Mouse (Mus musculus) embryonic facial prominence, embryonic 11.5 days (tissue): ENCODE results near the gene Pecam1. TPM values are rescaled to one million over a fixed set of nuclear protein-coding genes. Genes with fewer than 3 reads are reported as not detected.

Source experiments
- ATAC-seq: fragments of 200-750 bp; cut with Nextera tagmentation; replicated peaks from 2 replicates; pipeline ENCODE4 v1.8.0; 2017; ENCODE audit warnings: low read depth; ENCODE audit not compliant: insufficient number of reproducible peaks, low FRiP score, low TSS enrichment
- DNase-seq: peaks from one replicate; pipeline ENCODE4 v3.0.0-alpha.2; 2015; ENCODE audit warnings: low spot score
- H3K27ac ChIP-seq: fragments of 300-500 bp; sonication (generic); replicated peaks from 2 replicates; pipeline ENCODE4 v1.5.1; 2014; ENCODE audit warnings: mild to moderate bottlenecking, low read depth, low read length, control low read depth
- H3K27me3 ChIP-seq: fragments of 300-500 bp; sonication (generic); 2 replicates; pipeline ENCODE4 v1.6.1; 2014; ENCODE audit warnings: mild to moderate bottlenecking, low read length, moderate library complexity, mixed read lengths; ENCODE audit not compliant: control insufficient read depth, insufficient read depth
- H3K36me3 ChIP-seq: fragments of 300-500 bp; sonication (generic); replicated peaks from 2 replicates; pipeline ENCODE4 v1.6.1; 2014; ENCODE audit warnings: low read depth, mild to moderate bottlenecking, low read length, moderate library complexity, mixed read lengths; ENCODE audit not compliant: control insufficient read depth, insufficient read depth
- H3K4me1 ChIP-seq: fragments of 300-500 bp; sonication (generic); 2 replicates; pipeline ENCODE4 v1.6.1; 2014; ENCODE audit warnings: low read length, mixed read lengths; ENCODE audit not compliant: control insufficient read depth, insufficient read depth
- H3K4me2 ChIP-seq: fragments of 300-500 bp; sonication (generic); 2 replicates; pipeline ENCODE4 v1.6.1; 2014; ENCODE audit warnings: low read depth, mild to moderate bottlenecking, control low read depth, low read length, moderate library complexity
- H3K4me3 ChIP-seq: fragments of 300-500 bp; sonication (generic); 2 replicates; pipeline ENCODE4 v1.5.1; 2014; ENCODE audit warnings: low read depth, low read length, control low read depth
- H3K9ac ChIP-seq: fragments of 300-500 bp; sonication (generic); replicated peaks from 2 replicates; pipeline ENCODE4 v1.6.1; 2014; ENCODE audit warnings: mild to moderate bottlenecking, control low read depth, low read length
- H3K9me3 ChIP-seq: fragments of 300-500 bp; sonication (generic); replicated peaks from 2 replicates; pipeline ENCODE4 v1.6.1; 2016; ENCODE audit warnings: mild to moderate bottlenecking, low read length, inconsistent platforms, mixed read lengths; ENCODE audit not compliant: control insufficient read depth
- WGBS: fragments of 180-500 bp; shearing (Covaris S2); extraction: QIAGEN DNeasy Blood & Tissue Kit; methylation state at CpG from one replicate; pipeline ENCODE4 v1.1.7; 2014; 5-methylcytosine and 5-hydroxymethylcytosine counted together
- polyA plus RNA-seq: library from polyadenylated mRNA; unstranded; fragments of >200 nt; fragmentation: Nextera tagmentation; extraction: Ambion mirVana; gene quantifications from 2 replicates; pipeline ENCODE4 v1.2.1, GENCODE M21; 2014

Gene Pecam1
- polyA plus RNA-seq, 1 experiment from 2014 or later: 26.7 TPM

GRCm38 (mm10) chr11:106692890-106693289 lies 57.5 kb downstream of the Pecam1 start:
- H3K4me1 ChIP-seq: no peaks in the 10 kb centered on the region
- no peak overlapping the region for H3K4me2 ChIP-seq
- no peak overlapping the region for H3K27ac ChIP-seq
- no peaks in the 10 kb centered on the region for H3K9me3 ChIP-seq
- H3K27me3 ChIP-seq: no peaks in the 10 kb centered on the region
- H3K4me3 ChIP-seq: no peak overlapping the region
- H3K9ac ChIP-seq: no peak overlapping the region
- no peak for DNase-seq
- H3K36me3 ChIP-seq: no peaks in the 10 kb centered on the region
- no peak for ATAC-seq
- 84% methylated on average over 4 of the region's 4 CpGs for WGBS

- WGBS: 78% methylated on average over 5 of the region's 5 CpGs
These were observed 62.1 kb downstream of the Pecam1 start for GRCm38 (mm10) chr11:106688375-106688774.

GRCm38 (mm10) chr11:106687293-106687692 lies 63.1 kb downstream of the Pecam1 start:
- Histone ChIP-seq H3K9ac (no peak overlapping the region), H3K27me3 (no peaks in the 10 kb centered on the region), H3K4me2 (no peak overlapping the region), H3K9me3 (no peaks in the 10 kb centered on the region), H3K4me1 (no peaks in the 10 kb centered on the region), H3K36me3 (no peaks in the 10 kb centered on the region), H3K4me3 (no peak overlapping the region), H3K27ac (no peak overlapping the region)
- 91% methylated on average over 9 of the region's 9 CpGs for WGBS
- DNase-seq: no peak
- no peak for ATAC-seq

More at GRCm38 (mm10) chr11:106688375-106688774, 62.1 kb downstream of the Pecam1 start:
- H3K4me1 ChIP-seq: no peaks in the 10 kb centered on the region
- no peak overlapping the region for H3K27ac ChIP-seq
- H3K4me2 ChIP-seq: no peak overlapping the region
- no peaks in the 10 kb centered on the region for H3K36me3 ChIP-seq
- no peak overlapping the region for H3K9ac ChIP-seq
- no peak overlapping the region for H3K4me3 ChIP-seq
- DNase-seq (no peak), ATAC-seq (no peak)
- no peaks in the 10 kb centered on the region for H3K27me3 ChIP-seq
- no peaks in the 10 kb centered on the region for H3K9me3 ChIP-seq

- Histone ChIP-seq H3K4me3 (no peak overlapping the region), H3K27me3 (no peaks in the 10 kb centered on the region), H3K4me1 (no peaks in the 10 kb centered on the region), H3K27ac (no peak overlapping the region), H3K4me2 (no peak overlapping the region), H3K9me3 (no peaks in the 10 kb centered on the region), H3K36me3 (no peaks in the 10 kb centered on the region), H3K9ac (no peak overlapping the region)
- DNase-seq (no peak), ATAC-seq (no peak)
- 93% methylated on average over 8 of the region's 8 CpGs for WGBS
These were observed 66.4 kb downstream of the Pecam1 start for GRCm38 (mm10) chr11:106684027-106684426.

GRCm38 (mm10) chr11:106683345-106683744 lies 67.1 kb downstream of the Pecam1 start:
- H3K4me2 ChIP-seq: no peak overlapping the region
- no peak overlapping the region for H3K27ac ChIP-seq
- no peaks in the 10 kb centered on the region for H3K4me1 ChIP-seq
- H3K27me3 ChIP-seq: no peaks in the 10 kb centered on the region
- no peaks in the 10 kb centered on the region for H3K36me3 ChIP-seq
- H3K4me3 ChIP-seq: no peak overlapping the region
- ATAC-seq (no peak), DNase-seq (no peak)
- H3K9me3 ChIP-seq: no peaks in the 10 kb centered on the region
- no peak overlapping the region for H3K9ac ChIP-seq
- 82% methylated on average over 3 of the region's 3 CpGs for WGBS

- ATAC-seq (no peak), DNase-seq (no peak)
- H3K4me1 ChIP-seq: no peaks in the 10 kb centered on the region
- no peaks in the 10 kb centered on the region for H3K36me3 ChIP-seq
- H3K9me3 ChIP-seq: no peaks in the 10 kb centered on the region
- H3K4me2 ChIP-seq: no peak overlapping the region
- no peak overlapping the region for H3K9ac ChIP-seq
- H3K27me3 ChIP-seq: no peaks in the 10 kb centered on the region
- H3K27ac ChIP-seq: no peak overlapping the region
- H3K4me3 ChIP-seq: no peak overlapping the region
- WGBS: 90% methylated on average over 6 of the region's 6 CpGs
These were observed 69.3 kb downstream of the Pecam1 start for GRCm38 (mm10) chr11:106681138-106681537.

GRCm38 (mm10) chr11:106679874-106680273 lies 70.6 kb downstream of the Pecam1 start:
- DNase-seq (no peak), ATAC-seq (no peak)
- WGBS: 55% methylated on average over 6 of the region's 6 CpGs
- Histone ChIP-seq H3K4me2 (no peak overlapping the region), H3K9me3 (no peaks in the 10 kb centered on the region), H3K4me3 (no peak overlapping the region), H3K27ac (no peak overlapping the region), H3K36me3 (no peaks in the 10 kb centered on the region), H3K4me1 (no peaks in the 10 kb centered on the region), H3K27me3 (no peaks in the 10 kb centered on the region), H3K9ac (no peak overlapping the region)

- Histone ChIP-seq H3K27me3 (no peaks in the 10 kb centered on the region), H3K36me3 (no peaks in the 10 kb centered on the region), H3K9me3 (no peaks in the 10 kb centered on the region), H3K27ac (no peak overlapping the region), H3K4me1 (no peaks in the 10 kb centered on the region; the same call in 1 of the 2 replicates), H3K4me2 (no peak overlapping the region), H3K4me3 (no peak overlapping the region), H3K9ac (no peak overlapping the region)
- 82% methylated on average over 10 of the region's 10 CpGs for WGBS
- no peak for ATAC-seq
- DNase-seq: no peak
These were observed 72.4 kb downstream of the Pecam1 start for GRCm38 (mm10) chr11:106677910-106678591.
